Mouse (Mus musculus) gastrocnemius, postnatal 36 days (tissue): ENCODE data around the gene Scyl1. TPM values are rescaled to one million over a fixed set of nuclear protein-coding genes. Genes with fewer than 3 reads are reported as not detected.
"Not testable (repeated sequence)": the region's sequence is repeated elsewhere in the genome, so short reads cannot be mapped to it uniquely, and the experiment has no call there.

Experiments
- DNase-seq, 2 experiments: peaks; one replicate each; pipeline ENCODE4 v3.0.0; 2022
- intact Hi-C: fragments of 180-260 bp; cut with DNase I; formaldehyde crosslinking; loops from one replicate; pipeline ENCODE4 v1.15.1; 2025
- total RNA-seq, 2 experiments: library from RNA; stranded (reverse); gene quantifications; 2 replicates each; pipeline ENCODE4 v1.2.3; 2021

Gene Scyl1
- total RNA-seq, 2 experiments from 2014 or later: 70.8 to 71.1 TPM

GRCm38 (mm10) chr19:5804371-5804899 lies 33.2 kb upstream of the Scyl1 start:
- intact Hi-C loops: no loop called here
- DNase-seq: peak in 1 of 2 experiments; percentile 2

GRCm38 (mm10) chr19:5803881-5804279 lies 32.7 kb upstream of the Scyl1 start:
- peak in 1 of 2 experiments; percentile 4 for DNase-seq
- intact Hi-C loops: loop anchor here (2.0 kb wide), 1 partner anchor 41 kb away; no protein-coding TSS in a partner anchor

GRCm38 (mm10) chr19:5803041-5803880 lies 32.0 kb upstream of the Scyl1 start:
- intact Hi-C loops: loop anchor here (2.0 kb wide), 1 partner anchor 42 kb away; no protein-coding TSS in a partner anchor
- peak; percentile 100 for DNase-seq

GRCm38 (mm10) chr19:5802787-5803040 lies 31.5 kb upstream of the Scyl1 start:
- DNase-seq: no peak
- intact Hi-C loops: loop anchor here (2.0 kb wide), 1 partner anchor 42 kb away; no protein-coding TSS in a partner anchor

- intact Hi-C loops: loop anchor here (2.0 kb wide), 1 partner anchor 43 kb away; no protein-coding TSS in a partner anchor
- peak; percentile 92 to 96 for DNase-seq
Observed at GRCm38 (mm10) chr19:5802011-5802786, 31.0 kb upstream of the Scyl1 start.

- no peak for DNase-seq
- intact Hi-C loops: no loop called here
Observed at GRCm38 (mm10) chr19:5801432-5801964, 30.3 kb upstream of the Scyl1 start.

- DNase-seq: no peak
- intact Hi-C loops: no loop called here
Observed at GRCm38 (mm10) chr19:5800632-5801431, 29.6 kb upstream of the Scyl1 start.

GRCm38 (mm10) chr19:5800350-5800631 lies 29.1 kb upstream of the Scyl1 start:
- no peak for DNase-seq
- intact Hi-C loops: no loop called here

- DNase-seq: no peak
Observed at GRCm38 (mm10) chr19:5799566-5800349, 28.5 kb upstream of the Scyl1 start.

GRCm38 (mm10) chr19:5798700-5799479 lies 27.7 kb upstream of the Scyl1 start:
- intact Hi-C loops: no loop called here
- DNase-seq: no peak

More at GRCm38 (mm10) chr19:5799566-5800349, 28.5 kb upstream of the Scyl1 start:
- intact Hi-C loops: no loop called here

- DNase-seq: no peak
- intact Hi-C loops: no loop called here
Observed at GRCm38 (mm10) chr19:5797381-5798111, 26.3 kb upstream of the Scyl1 start.

GRCm38 (mm10) chr19:5796573-5797111 lies 25.4 kb upstream of the Scyl1 start:
- DNase-seq: no peak
- intact Hi-C loops: no loop called here

GRCm38 (mm10) chr19:5795668-5796572 lies 24.7 kb upstream of the Scyl1 start:
- intact Hi-C loops: no loop called here
- no peak for DNase-seq

GRCm38 (mm10) chr19:5794771-5795576 lies 23.8 kb upstream of the Scyl1 start:
- DNase-seq: no peak
- intact Hi-C loops: no loop called here

- DNase-seq: not testable (repeated sequence)
- intact Hi-C loops: loop anchor here (2.0 kb wide), 1 partner anchor 57 kb away; no protein-coding TSS in a partner anchor
Observed at GRCm38 (mm10) chr19:5793917-5794770, 22.9 kb upstream of the Scyl1 start.
